Mouse (Mus musculus): ENCODE measurements around the gene Rbm14. TPM values are rescaled to one million over a fixed set of nuclear protein-coding genes. Genes with fewer than 3 reads are reported as not detected.

Rbm14 gene
- polyA plus RNA-seq (2012), result 46.8 and 61.5 TPM in 2 replicates

DNA sequence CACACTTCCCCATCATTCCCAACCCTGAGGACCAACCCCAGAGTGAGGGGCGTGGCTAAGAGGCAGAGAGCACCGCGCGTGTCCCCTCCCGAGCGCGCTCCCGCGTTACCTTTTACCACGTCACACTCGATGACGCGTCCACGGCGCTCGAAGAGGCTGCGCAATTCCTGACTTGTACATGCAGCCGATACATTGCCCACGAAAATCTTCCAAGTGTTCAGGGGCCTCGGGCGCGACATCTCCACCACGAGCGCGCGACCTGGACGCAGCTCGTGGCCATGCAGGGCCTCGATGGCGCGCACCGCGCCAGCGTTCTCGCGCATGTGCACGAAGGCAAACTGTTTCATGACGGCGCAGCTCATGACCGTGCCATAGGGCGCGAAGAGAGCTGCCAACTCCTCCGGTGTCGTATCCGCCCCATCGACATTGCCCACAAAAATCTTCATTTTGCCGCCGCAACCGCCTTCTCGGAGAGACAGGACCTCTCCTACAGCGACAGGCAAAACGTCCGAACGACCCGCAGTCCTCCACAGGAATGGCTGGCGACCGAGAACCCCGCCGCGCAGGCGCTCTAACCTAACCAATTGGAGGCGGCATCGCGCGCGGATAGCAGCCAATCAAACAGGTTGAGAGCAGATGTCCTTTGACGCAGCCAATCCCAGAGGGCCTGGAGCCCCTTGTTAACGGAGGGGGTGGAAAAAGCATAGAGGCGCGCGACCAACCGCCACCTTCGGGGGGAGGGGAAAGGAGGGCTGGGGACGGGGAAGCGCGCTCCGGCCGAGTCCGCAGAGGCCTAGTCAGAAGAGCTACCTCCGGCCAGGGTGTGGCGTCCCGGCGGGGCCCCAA, at the start of gene Rbm14, which contains the start of gene Gm21992:
TSS of gene Rbm14 (minus strand) at position 572 of the 846 bp plus-strand sequence.
TSS of gene Gm21992 (minus strand) at position 550 of the 846 bp plus-strand sequence.
- TF ChIP-seq GATA1 (IDR thresholded peaks at IDR 0.05; ENCODE audit: low read length), result no peak

DNA sequence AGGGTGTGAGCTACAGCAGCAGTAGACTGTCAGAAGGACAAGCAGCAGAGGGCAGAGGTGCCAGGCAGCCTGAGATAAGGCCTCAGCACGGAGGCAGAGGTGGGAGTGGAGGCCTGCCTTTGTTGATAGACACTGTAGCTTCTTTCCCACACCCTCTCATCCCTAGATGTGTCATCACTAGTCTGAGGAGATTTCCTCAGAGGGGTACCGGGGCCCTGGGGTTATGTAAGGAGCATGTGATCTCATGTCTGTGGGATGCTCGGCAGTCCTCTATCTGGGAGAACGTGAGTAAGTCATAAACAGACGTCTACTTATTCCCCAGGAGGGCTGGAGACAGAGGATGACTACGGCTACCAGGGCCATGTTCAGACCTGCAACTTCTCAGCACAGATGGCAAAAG, 47.6 kb upstream of the Rbm14 start:
- TF ChIP-seq GATA1 (IDR thresholded peaks at IDR 0.05; ENCODE audit: low read length), result no peak

DNA sequence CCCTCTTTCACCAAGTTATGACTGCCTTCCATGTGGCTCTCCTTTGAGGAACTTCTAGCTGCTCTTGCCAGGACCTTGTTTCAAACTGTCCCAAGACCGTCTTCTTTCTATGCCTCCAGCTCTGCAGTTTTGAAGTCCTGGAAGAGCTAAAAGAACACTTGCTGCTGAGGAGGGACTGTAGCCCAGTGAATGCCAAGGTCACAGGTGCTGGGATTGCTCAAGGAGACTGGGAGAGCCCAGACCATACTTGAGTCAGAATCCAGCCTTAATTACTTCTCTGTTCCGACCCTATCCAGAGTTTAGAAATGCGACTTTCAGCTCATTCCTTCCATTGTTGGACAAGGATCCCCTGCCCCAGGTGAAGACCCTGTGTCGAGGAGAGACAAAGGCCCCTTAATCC, 44.5 kb upstream of the Rbm14 start:
- TF ChIP-seq GATA1 (IDR thresholded peaks at IDR 0.05; ENCODE audit: low read length), result no peak

DNA sequence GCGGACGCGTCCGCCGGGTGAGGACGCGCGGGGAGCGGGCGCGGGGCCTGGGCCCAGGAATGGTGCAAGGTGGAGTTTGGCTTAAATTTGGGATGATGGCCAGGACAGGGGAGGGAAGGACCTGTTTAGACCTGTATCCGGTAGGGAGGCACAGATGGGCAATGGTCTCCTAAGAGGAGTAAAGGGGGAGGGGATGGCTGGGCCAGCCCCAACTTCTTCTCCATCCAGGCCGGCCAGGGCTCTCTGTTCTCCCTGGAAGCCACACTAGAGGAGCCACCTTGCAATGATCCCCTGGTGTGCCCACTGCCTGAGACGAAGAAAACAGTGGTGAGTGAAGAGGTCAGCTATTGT, 44.0 kb upstream of the Rbm14 start:
- no peak for TF ChIP-seq GATA1 (IDR thresholded peaks at IDR 0.05; ENCODE audit: low read length)

- no peak for TF ChIP-seq GATA1 (IDR thresholded peaks at IDR 0.05; ENCODE audit: low read length)
Measured at GRCm38 (mm10) chr19:4854552-4855469, 43.4 kb upstream of the Rbm14 start, which contains the start of gene Ctsf. Gene Ctsf (plus strand): TSS chr19:4855130.

GRCm38 (mm10) chr19:4850281-4850680, 38.8 kb upstream of the Rbm14 start:
- no peak for TF ChIP-seq GATA1 (IDR thresholded peaks at IDR 0.05; ENCODE audit: low read length)

GRCm38 (mm10) chr19:4849800-4850199, 38.4 kb upstream of the Rbm14 start:
- TF ChIP-seq GATA1 (IDR thresholded peaks at IDR 0.05; ENCODE audit: low read length), result no peak

DNA sequence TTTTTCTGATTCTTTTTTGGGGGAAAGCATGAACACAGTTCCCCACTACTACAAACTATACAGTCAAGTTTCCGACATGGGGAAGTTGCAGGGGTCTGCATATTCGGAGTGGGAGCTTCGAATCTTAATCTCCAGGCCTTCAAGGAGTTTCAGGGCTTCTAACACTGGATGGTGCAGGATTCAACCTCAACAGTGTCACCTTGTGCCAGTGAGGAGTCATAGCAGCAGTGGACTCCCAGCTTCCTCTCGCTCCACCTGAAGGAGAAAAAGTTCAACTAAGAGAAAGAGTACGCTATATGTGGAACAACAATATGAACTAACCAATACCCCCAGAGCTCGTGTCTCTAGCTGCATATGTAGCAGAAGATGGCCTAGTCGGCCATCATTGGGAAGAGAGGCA, 36.1 kb upstream of the Rbm14 start:
- TF ChIP-seq GATA1 (IDR thresholded peaks at IDR 0.05; ENCODE audit: low read length), result no peak

DNA sequence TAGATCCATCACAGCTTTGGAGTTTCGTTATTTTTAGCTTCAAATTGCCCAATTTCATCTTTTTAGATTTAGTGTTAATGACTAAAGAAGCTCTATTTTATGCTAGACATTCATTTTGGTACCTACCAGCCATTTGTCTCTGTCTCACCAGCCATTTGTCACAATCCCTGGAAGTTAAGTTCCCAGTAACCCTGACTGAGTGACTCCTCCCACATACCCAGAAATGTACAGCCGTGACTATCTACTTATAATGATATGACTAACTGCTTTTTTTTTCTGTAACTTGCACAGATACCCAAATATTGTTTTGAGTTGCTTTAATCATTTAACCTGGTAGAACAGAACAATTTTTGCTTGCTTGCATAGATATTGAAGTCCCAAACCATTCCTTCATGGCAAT, 34.4 kb upstream of the Rbm14 start:
- TF ChIP-seq GATA1 (IDR thresholded peaks at IDR 0.05; ENCODE audit: low read length), result no peak

- TF ChIP-seq GATA1 (IDR thresholded peaks at IDR 0.05; ENCODE audit: low read length), result no peak
Measured at GRCm38 (mm10) chr19:4842611-4843010, 31.2 kb upstream of the Rbm14 start.

DNA sequence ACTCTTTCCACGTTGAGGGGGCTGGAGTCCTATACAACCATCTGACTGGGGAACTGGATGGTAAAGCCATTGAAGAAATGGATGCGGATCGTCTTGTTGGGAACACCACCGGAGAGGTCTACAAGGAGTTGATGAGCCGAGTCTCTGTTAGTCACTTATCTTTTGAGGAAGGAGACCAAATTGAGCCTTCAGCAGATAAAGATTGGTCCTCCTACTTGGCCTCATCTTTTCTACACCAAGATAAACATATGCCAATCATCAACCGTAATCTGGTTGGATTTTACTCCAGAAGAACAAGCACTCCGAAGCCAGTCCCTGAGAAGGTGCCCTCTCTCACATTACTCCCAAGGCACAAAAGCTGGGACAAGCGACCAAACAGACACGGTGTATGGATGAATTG, 29.4 kb upstream of the Rbm14 start:
- no peak for TF ChIP-seq GATA1 (IDR thresholded peaks at IDR 0.05; ENCODE audit: low read length)

DNA sequence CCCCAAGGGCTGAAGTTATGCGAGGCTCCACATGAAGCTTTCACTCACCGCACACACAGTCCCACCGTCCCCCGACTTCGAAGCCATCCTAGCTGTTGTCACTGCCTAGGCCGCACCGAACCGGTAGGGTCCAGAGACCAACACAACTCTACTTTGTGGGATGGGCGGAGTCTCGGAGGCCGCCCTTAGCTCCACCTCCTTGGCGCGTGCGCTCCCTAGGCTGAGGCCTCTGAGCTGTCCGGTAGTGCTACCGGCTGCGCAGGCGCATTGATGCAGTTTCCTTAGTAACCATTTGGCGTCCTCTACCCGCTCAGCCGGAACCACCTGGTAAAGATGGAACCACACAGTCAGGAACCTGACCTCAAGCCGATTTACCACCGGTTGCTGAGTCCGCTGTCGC, 27.7 kb upstream of the Rbm14 start, which contains the start of the genes Ccs and Ccdc87:
TSS of gene Ccs (minus strand) at position 184 of the 400 bp plus-strand sequence.
TSS of gene Ccdc87 (plus strand) at position 218 of the 400 bp plus-strand sequence.
- TF ChIP-seq GATA1 (IDR thresholded peaks at IDR 0.05; ENCODE audit: low read length), result no peak

GRCm38 (mm10) chr19:4838526-4839140, 27.2 kb upstream of the Rbm14 start:
- TF ChIP-seq GATA1 (IDR thresholded peaks at IDR 0.05; ENCODE audit: low read length), result no peak

DNA sequence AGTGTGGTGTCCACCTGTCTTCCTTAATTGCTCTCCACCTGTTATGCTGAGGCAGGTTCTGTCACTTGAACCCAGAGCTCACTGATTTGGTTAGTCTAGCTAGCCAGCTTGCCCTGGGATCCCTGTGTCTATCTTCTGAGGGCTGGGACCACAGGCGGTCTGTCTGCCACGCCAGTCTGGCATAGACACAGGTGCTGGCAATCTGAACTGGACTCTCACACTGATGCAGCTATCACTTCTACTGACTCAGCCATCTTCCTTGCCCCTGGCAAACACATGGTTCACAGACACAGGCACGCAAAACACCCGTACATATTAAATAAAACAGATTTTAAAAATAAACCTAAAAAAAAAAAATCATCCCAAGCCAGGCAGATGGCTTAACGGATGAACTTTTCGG, 25.6 kb upstream of the Rbm14 start:
- no peak for TF ChIP-seq GATA1 (IDR thresholded peaks at IDR 0.05; ENCODE audit: low read length)

GRCm38 (mm10) chr19:4836096-4836495, 24.7 kb upstream of the Rbm14 start:
- TF ChIP-seq GATA1 (IDR thresholded peaks at IDR 0.05; ENCODE audit: low read length), result no peak

DNA sequence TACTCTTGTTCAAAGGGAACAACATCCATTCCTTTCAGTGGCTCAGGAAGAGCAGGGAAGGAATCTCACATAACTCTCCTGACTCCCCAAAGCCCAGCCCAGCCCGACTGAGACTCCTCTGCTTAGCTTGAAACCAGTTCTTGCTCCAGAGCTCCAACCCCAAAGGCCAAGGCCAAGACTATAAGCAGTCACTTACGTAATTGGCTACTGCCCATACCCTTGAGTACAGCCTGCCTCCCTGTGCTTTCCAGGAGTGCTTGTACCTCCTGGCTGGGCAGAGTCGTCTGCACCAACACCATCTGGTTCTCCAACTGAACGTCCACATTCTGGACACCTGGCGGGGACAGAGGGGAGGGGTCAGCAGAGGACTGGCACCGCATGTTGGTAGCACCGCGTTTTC, 22.5 kb upstream of the Rbm14 start:
- TF ChIP-seq GATA1 (IDR thresholded peaks at IDR 0.05; ENCODE audit: low read length), result no peak
